Mouse (Mus musculus) intestine, embryonic 14.5 days (tissue): Measurements from ENCODE around the gene Tbxas1. TPM values are rescaled to one million over a fixed set of nuclear protein-coding genes. Genes with fewer than 3 reads are reported as not detected.

ENCODE experiments used
- ATAC-seq: fragments of 200-750 bp; cut with Nextera tagmentation; replicated peaks from 2 replicates; pipeline ENCODE4 v1.8.0; 2017; ENCODE audit warnings: low read depth, moderate number of reproducible peaks, moderate TSS enrichment, moderate library complexity; ENCODE audit not compliant: low FRiP score, low TSS enrichment
- DNase-seq: peaks from one replicate; pipeline ENCODE4 v3.0.0-alpha.2; 2018; ENCODE audit warnings: low spot score
- H3K27ac ChIP-seq: fragments of 300-500 bp; sonication (generic); 2 replicates; pipeline ENCODE4 v1.5.1; 2014; ENCODE audit warnings: low read depth, mild to moderate bottlenecking, control low read depth
- H3K27me3 ChIP-seq: fragments of 300-500 bp; sonication (generic); replicated peaks from 2 replicates; pipeline ENCODE4 v1.6.1; 2014; ENCODE audit warnings: low read length, control low read depth; ENCODE audit not compliant: control insufficient read depth, insufficient read depth
- H3K36me3 ChIP-seq: fragments of 300-500 bp; sonication (generic); 2 replicates; pipeline ENCODE4 v1.6.1; 2014; ENCODE audit warnings: low read length, control low read depth; ENCODE audit not compliant: control insufficient read depth, insufficient read depth
- H3K4me1 ChIP-seq: fragments of 300-500 bp; sonication (generic); replicated peaks from 2 replicates; pipeline ENCODE4 v1.6.1; 2014; ENCODE audit warnings: low read length, control low read depth, mixed read lengths; ENCODE audit not compliant: control insufficient read depth, insufficient read depth
- H3K4me2 ChIP-seq: fragments of 300-500 bp; sonication (generic); 2 replicates; pipeline ENCODE4 v1.6.1; 2014; ENCODE audit warnings: low read length
- H3K4me3 ChIP-seq: fragments of 300-500 bp; sonication (generic); 2 replicates; pipeline ENCODE4 v1.5.1; 2014; ENCODE audit warnings: low read depth, low read length, control low read depth, mixed read lengths
- H3K9ac ChIP-seq: fragments of 300-500 bp; sonication (generic); 2 replicates; pipeline ENCODE4 v1.6.1; 2014; ENCODE audit warnings: mild to moderate bottlenecking, low read length
- H3K9me3 ChIP-seq: fragments of 300-500 bp; sonication (generic); 2 replicates; pipeline ENCODE4 v1.6.1; 2016; ENCODE audit warnings: low read length, control low read depth; ENCODE audit not compliant: control insufficient read depth
- WGBS: fragments of 180-500 bp; shearing (Covaris S2); extraction: QIAGEN DNeasy Blood & Tissue Kit; methylation state at CpG from one replicate; pipeline ENCODE4 v1.1.7; 2014; 5-methylcytosine and 5-hydroxymethylcytosine counted together
- polyA plus RNA-seq: library from polyadenylated mRNA; unstranded; fragments of >200 nt; fragmentation: Nextera tagmentation; extraction: Ambion mirVana; gene quantifications from 2 replicates; pipeline ENCODE4 v1.2.1, GENCODE M21; 2014

Gene Tbxas1
- polyA plus RNA-seq, 1 experiment from 2014 or later: 2.1 TPM

DNA sequence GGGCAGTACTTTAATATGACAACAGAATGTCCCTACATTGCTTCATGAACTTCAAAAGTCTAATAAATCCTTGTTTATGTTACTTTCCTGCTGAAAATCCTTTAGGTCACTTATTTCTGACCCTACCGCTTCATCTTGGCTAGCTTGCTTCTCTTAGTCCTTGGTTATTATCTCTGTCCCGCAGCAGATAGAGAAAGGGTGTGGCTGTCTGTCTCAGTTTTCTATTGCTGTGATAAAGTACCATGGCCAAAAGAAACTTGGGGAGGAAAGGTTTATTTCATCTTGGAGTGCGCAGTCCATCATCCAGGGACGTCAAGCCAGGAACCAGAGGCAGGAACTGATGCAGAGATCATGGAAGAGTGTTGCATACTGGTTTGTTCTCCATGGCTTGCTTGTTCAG, 41.4 kb downstream of the Tbxas1 start:
- Histone ChIP-seq H3K27me3 (no peaks in the 10 kb centered on the region), H3K4me2 (no peak overlapping the region), H3K9me3 (no peaks in the 10 kb centered on the region), H3K36me3 (no peaks in the 10 kb centered on the region), H3K4me1 (peaks cover 10% of the 10 kb centered on the region; the same call in 1 of the 2 replicates), H3K27ac (no peak overlapping the region), H3K4me3 (no peak overlapping the region), H3K9ac (no peak overlapping the region)
- ATAC-seq (no peak), DNase-seq (no peak)
- 52% methylated on average over 4 of the region's 4 CpGs for WGBS

DNA sequence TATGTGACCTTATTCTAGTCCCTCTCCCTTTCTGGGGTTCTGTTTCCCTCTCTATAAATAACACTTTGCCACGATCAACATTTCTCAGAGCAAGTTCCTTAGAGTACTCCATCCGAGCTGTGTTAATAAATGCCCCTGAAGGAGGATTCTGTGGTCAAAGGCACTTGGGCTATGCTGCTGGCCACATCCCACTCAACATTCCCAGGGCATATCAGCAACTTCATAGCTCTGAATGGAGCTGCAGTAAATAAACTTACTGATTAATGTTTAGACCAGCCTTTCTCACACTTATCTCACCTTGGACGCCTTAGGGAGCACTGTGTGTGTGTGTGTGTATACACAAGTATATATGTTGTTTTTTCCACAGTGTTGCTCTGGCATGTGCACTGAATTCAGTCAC, 42.2 kb downstream of the Tbxas1 start:
- H3K36me3 ChIP-seq: no peaks in the 10 kb centered on the region
- 50% methylated on average over 3 of the region's 3 CpGs for WGBS
- H3K27me3 ChIP-seq: no peaks in the 10 kb centered on the region
- H3K27ac ChIP-seq: no peak overlapping the region
- ATAC-seq (no peak), DNase-seq (no peak)
- H3K4me2 ChIP-seq: no peak overlapping the region
- H3K9ac ChIP-seq: no peak overlapping the region
- H3K9me3 ChIP-seq: no peaks in the 10 kb centered on the region
- H3K4me1 ChIP-seq: peaks cover 15% of the 10 kb centered on the region; the same call in 1 of the 2 replicates
- H3K4me3 ChIP-seq: no peak overlapping the region

DNA sequence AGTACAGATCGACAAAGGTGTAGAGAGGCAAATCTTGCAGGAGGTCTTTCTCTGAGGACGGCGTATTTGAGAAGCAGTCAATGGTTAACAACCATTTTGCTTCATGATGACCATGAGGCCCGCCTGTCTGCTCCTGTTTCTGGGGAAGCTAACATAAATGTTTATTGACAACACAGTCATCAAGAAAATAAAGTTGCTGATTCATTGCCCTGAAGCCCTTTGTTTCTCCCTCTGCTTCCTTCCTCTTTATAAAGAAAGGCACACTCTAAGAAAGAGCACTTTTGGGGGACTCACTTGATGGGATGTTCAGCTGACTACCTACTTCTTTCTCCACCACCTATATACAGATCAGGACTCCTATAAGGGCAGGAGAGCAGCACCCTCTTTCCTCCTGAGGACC, 43.5 kb downstream of the Tbxas1 start:
- Histone ChIP-seq H3K27me3 (no peaks in the 10 kb centered on the region), H3K4me3 (no peak overlapping the region), H3K27ac (peak overlapping the region; percentile 47), H3K36me3 (no peaks in the 10 kb centered on the region), H3K9me3 (no peaks in the 10 kb centered on the region), H3K4me1 (peaks cover 15% of the 10 kb centered on the region; the same call in 1 of the 2 replicates), H3K9ac (no peak overlapping the region), H3K4me2 (no peak overlapping the region)
- WGBS: 72% methylated on average over 4 of the region's 4 CpGs
- DNase-seq (no peak), ATAC-seq (no peak)

- Histone ChIP-seq H3K9ac (no peak overlapping the region), H3K27me3 (no peaks in the 10 kb centered on the region), H3K36me3 (no peaks in the 10 kb centered on the region), H3K27ac (peak overlapping the region; percentile 47), H3K4me2 (peak overlapping the region; percentile 28), H3K9me3 (no peaks in the 10 kb centered on the region), H3K4me1 (peaks cover 15% of the 10 kb centered on the region; the same call in 1 of the 2 replicates), H3K4me3 (no peak overlapping the region)
- no peak for DNase-seq
- 74% methylated on average over 14 of the region's 14 CpGs for whole genome bisulfite sequencing
- ATAC-seq: no peak
Measured at GRCm38 (mm10) chr6:38919135-38919740, 44.0 kb downstream of the Tbxas1 start.

- WGBS: 81% methylated on average over 6 of the region's 6 CpGs
- Histone ChIP-seq H3K9me3 (no peaks in the 10 kb centered on the region), H3K4me2 (no peak overlapping the region), H3K4me1 (peaks cover 15% of the 10 kb centered on the region; the same call in 1 of the 2 replicates), H3K9ac (no peak overlapping the region), H3K36me3 (no peaks in the 10 kb centered on the region), H3K27ac (no peak overlapping the region), H3K27me3 (no peaks in the 10 kb centered on the region), H3K4me3 (no peak overlapping the region)
- DNase-seq (no peak), ATAC-seq (no peak)
Measured at GRCm38 (mm10) chr6:38920141-38920540, 44.9 kb downstream of the Tbxas1 start.

DNA sequence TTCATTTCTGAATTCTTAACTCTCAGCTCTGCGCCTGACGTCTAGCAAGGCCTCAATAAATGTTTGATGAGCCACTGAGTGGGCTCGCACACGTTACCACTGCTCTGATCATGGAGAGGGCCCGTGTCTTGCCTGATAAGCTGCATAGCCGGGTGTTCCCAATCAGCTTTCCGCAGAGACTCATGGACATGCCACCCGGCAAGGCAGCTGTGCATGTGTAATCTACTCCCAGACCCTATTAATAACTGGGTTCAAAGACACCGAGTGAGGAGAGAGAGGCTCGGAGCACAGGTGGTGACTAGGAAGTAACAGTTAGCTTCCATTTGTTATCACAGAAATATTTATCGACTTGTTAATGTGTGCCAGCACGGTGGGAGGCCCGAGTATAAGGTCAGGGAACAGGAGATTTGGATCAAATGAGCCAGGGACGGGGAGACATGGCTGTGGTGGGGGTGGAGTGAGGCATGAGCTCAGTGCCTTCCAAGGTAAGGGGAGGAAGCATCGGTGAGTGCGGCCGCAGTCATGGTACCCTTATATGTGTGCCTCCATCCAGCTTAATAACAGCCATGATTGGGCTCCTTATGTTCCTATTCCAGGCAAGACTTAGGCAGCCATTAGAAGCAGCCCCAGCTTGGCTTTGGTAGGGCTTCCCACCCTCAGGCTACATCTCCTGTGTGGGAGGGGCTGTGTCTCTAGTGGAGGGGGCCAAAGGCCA, 46.0 kb downstream of the Tbxas1 start:
- Histone ChIP-seq H3K9ac (no peak overlapping the region), H3K4me2 (no peak overlapping the region), H3K9me3 (no peaks in the 10 kb centered on the region), H3K27me3 (no peaks in the 10 kb centered on the region), H3K27ac (peak overlapping the region; percentile 38; the same call in 1 of the 2 replicates), H3K4me3 (no peak overlapping the region), H3K36me3 (no peaks in the 10 kb centered on the region), H3K4me1 (peaks cover 9% of the 10 kb centered on the region; the same call in 1 of the 2 replicates)
- peak; percentile 57 for ATAC-seq
- 56% methylated on average over 17 of the region's 17 CpGs for WGBS
- no peak for DNase-seq

- ATAC-seq (no peak), DNase-seq (no peak)
- 83% methylated on average over 8 of the region's 8 CpGs for WGBS
- Histone ChIP-seq H3K4me2 (no peak overlapping the region), H3K4me1 (peaks cover 10% of the 10 kb centered on the region), H3K27ac (peak overlapping the region; percentile 27; the same call in 1 of the 2 replicates), H3K4me3 (no peak overlapping the region), H3K27me3 (no peaks in the 10 kb centered on the region), H3K9ac (no peak overlapping the region), H3K9me3 (no peaks in the 10 kb centered on the region), H3K36me3 (no peaks in the 10 kb centered on the region)
Measured at GRCm38 (mm10) chr6:38921810-38922116, 46.6 kb downstream of the Tbxas1 start.

GRCm38 (mm10) chr6:38922517-38922916, 47.3 kb downstream of the Tbxas1 start:
- DNase-seq (no peak), ATAC-seq (no peak)
- Histone ChIP-seq H3K9ac (no peak overlapping the region), H3K9me3 (no peaks in the 10 kb centered on the region), H3K27ac (no peak overlapping the region), H3K36me3 (no peaks in the 10 kb centered on the region), H3K4me2 (no peak overlapping the region), H3K4me3 (no peak overlapping the region), H3K4me1 (peaks cover 13% of the 10 kb centered on the region), H3K27me3 (no peaks in the 10 kb centered on the region)
- 55% methylated on average over 2 of the region's 2 CpGs for WGBS

- no peak for ATAC-seq
Measured at GRCm38 (mm10) chr6:38923450-38923849, 48.2 kb downstream of the Tbxas1 start.

More at GRCm38 (mm10) chr6:38923450-38923849, 48.2 kb downstream of the Tbxas1 start:
- Histone ChIP-seq H3K4me3 (no peak overlapping the region), H3K9ac (no peak overlapping the region), H3K4me1 (peaks cover 10% of the 10 kb centered on the region), H3K27ac (0 out of 2 replicates have a peak overlapping the region, but pooled peaks have one; percentile 33), H3K27me3 (no peaks in the 10 kb centered on the region), H3K4me2 (no peak overlapping the region), H3K9me3 (no peaks in the 10 kb centered on the region), H3K36me3 (no peaks in the 10 kb centered on the region)
- DNase-seq: no peak
- WGBS: 76% methylated on average over 4 of the region's 4 CpGs
